Mouse (Mus musculus) gastrocnemius, adult 8-10 months (tissue): ENCODE data around the gene Rhbdd1. TPM values are rescaled to one million over a fixed set of nuclear protein-coding genes. Genes with fewer than 3 reads are reported as not detected.
A peak's percentile ranks its signal among the peaks of the same experiment; 100 is the strongest.

ENCODE experiments used
- DNase-seq, 2 experiments: peaks; one replicate each; pipeline ENCODE4 v3.0.0; 2022; ENCODE audit warnings: low spot score in 2 of 2
- total RNA-seq, 4 experiments: library from RNA; stranded (reverse); gene quantifications; 2 replicates each; pipeline ENCODE4 v1.2.4; 2022

The Rhbdd1 gene
- total RNA-seq, 4 experiments from 2014 or later: 7.6 to 8.7 (median 8.0) TPM

DNA sequence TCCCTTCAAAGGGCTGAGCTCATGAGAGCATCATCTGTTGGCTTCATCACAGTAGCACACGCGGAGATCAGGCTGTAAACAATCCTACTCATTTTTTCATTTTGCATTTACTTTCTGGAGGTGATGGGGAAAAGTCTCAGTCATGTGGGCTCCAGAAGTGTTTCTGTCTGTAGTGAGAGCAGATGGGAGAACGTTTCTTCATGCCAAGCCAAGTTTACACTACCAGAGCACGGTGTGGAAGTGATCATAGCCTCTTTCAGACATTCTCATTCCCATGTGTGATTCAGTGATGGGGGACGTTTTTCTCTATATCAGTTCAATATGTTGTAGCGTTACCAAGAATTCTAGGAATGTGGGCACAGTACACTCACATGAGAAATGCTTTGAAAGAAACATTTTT, 45.9 kb downstream of the Rhbdd1 start:
- no peak for DNase-seq

DNA sequence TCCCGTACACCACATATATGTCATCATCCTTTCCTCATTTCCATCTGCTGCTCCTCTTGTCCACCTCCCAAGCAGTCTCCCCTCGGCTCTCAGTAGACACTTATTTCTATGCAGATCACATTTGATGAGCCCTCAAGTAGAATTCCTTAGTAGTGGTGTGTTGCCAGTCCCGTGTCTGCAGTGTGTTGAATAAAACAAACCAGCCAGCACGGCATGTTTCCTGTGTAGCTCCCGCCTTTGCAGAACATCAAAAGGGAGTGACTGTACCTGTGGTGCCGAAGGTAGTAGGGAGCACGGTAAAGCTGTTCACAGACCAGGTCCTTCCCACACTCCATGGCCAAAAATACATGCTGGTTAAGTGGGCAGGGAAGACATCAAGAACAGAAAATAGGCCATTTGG, 47.8 kb downstream of the Rhbdd1 start:
- no peak for DNase-seq

DNA sequence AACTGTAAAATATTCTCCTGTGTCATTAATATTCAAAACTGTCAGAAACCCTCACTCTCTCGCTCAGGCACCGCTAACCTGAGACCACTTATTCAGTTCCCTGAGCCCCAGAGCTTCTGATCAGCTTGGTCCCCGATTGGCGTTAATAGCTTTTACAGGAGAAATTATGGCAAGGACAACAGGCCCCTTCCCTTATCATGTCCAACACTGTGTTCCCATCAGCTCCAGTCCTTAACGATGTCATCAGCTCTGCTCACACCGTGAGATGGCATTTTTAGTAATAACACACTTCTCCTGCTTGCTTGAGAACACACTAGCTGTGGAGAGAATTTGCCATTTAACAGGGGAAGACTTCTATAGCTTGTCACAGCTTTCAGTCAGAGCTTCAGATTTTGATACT, 48.2 kb downstream of the Rhbdd1 start:
- no peak for DNase-seq

DNA sequence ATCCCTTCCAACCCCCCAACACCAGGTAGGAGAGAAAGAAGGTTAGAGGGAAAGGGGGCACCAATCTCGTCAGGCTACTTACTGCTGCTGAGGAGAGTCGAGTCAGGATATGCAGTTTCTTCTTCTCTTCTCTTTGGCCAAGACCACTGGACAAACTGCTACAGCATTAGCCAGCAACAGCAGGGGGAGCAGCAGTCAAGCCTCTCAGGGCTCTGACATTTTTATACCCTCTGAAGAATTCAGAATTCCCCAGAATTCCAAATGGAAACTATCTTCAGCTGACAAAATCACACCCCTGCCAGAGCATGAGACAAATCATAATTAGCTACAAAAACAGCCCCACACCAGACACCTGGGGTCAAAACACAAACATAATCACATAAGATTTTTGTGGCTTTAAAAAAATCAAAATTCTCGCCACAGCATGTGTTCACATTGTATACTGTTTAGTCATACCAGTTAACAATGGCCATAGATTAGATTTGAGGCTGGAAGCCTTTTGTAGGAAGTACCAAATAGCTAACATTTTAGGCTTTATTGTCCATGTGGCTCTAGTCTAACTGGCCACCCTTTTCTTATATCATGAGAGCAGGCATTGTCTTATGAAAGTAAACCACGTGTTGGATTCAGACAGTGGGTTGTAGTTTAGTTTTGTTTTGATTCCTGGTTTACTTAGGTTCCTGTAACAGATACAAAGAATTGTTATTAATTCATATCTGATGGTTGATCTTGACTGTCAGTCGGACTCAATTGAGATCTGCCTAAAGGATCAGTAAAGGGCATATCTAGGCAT, 55.6 kb downstream of the Rhbdd1 start:
- no peak for DNase-seq

DNA sequence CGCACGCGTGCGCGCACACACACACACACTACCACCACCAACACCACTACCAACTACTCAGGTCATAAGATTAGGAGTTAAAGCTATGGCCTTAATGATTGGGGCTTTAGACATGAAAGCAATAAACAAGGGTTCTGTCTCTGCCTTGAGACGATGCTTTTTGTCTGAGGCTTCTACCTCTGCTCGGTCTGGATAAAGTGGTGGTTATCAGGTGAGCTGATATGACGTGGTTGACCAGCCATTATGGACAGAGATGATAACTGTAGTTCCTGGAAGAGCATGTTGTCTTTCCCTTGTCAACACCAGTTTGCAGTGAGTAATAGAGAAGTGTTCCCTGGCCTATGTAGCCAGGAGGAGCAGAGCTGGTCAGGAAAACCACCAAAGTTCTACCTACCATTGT, 57.7 kb downstream of the Rhbdd1 start:
- no peak for DNase-seq

DNA sequence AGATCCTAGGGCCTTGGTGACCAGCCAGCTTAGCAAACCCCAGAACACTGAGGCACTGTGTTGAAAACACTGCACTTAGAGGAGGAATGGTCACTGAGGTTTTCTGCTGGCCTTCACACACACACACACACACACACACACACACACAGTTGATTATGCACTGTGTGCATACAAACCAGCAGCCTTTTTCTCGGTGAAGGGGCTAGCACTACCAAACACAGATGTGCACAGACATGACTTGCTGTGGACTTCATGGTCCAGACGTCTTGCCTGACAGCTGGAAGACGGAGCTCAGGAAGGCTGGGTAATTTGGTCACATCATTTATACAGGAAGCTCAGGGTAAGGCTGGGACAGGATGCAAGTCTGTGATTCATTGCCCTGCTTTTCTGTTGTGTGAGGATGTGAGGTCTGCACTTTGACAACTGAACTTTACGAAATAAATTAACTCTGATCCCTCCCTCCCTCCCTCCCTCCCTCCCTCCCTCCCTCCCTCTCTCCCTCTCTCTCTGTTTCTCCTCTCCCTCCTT, 58.6 kb downstream of the Rhbdd1 start:
- DNase-seq: no peak

DNA sequence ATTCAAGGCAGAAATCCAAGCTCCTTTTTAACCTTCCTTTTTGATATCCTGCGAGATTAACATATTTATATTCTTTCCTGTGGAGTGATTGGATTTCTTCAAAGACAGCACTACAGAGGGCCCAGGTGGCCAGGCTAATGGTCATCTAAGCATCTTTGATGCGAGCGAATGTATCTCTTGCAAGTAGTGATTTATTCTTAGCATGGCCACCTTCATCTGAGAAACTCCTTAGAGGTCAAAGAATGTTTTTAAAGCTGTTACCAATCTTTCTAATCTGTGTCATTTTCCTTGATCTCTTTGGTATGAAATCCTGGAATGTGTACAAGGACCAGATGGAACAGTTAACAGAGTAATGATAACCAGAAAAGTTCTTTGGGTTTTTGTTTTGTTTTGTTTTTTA, 59.2 kb downstream of the Rhbdd1 start:
- no peak for DNase-seq

DNA sequence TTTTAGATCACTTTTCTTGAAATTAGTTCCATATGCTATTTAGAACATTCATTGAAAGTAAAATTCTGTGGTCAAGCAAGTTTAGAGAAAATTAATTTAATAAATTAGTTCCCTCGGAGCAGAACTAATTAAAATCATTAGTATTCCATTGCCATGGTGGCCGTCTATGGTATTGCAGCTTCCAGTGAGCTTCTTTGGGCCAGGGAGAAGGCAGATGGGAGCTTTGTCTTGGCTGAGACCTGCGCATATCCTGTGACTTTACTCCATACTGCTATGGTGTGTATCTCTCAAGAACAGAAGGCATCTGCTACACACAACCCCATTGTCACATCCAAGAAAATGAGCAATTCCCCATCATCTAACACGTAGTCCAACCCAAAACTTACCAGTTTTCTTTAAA, 65.7 kb downstream of the Rhbdd1 start:
- DNase-seq: no peak

DNA sequence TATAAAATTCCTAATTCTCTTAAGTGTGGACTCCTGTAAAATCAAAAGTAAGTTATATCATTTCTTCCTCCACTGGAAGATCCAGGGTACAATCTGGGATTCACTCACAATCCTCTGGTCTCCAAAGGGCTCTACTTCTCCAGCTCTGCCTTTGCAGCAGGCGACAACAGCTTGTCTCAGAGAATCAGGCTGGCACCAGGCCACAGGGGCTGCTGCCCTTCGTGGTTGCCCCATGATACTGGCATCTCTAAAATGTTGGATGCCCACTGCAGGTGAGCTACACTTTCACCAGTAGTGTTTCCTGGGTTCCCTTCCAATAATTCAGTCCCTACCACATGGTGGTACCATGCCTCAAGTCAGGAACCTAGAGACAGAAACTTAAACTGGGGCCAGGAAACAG, 67.9 kb downstream of the Rhbdd1 start:
- DNase-seq: no peak

DNA sequence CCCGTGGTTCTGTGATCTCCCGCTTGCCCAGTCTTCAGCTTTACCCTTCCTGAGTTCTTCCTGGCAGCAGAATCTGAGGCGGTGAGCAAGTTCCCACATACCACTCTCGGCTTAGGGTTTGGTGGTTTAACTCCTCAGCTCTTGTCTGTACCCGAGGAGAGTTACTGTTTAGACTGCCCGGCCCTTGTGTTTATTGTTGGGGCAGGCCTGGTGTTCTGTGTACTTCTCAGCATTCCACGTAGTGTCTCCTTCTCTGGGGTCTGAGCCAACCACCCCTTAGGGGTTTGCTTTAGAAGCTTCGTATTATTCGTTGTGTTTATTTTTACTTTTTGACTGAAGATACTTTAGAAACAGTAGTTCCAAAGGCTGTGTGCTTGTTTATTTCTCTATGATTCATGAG, 68.8 kb downstream of the Rhbdd1 start:
- DNase-seq: no peak

DNA sequence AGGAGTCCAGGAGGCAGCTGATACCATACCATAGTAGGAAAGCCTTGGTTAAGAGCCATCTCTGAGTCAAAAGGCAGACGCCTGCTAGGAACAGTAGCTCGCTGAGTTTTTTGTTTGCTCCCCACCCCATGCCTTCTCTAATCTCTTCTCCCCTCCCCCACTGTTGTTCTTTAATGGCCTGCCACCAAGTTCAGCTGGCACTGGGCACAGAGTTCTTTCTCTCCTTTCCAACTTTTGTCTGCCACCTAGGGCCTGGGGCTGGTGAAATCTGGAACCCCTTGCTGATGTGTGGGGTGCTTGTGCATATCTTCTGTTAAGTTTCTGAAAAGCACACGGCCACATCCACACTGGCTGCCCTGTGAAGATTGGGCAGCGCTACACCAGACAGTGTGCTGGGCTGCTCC, 69.6 kb downstream of the Rhbdd1 start:
- no peak for DNase-seq

DNA sequence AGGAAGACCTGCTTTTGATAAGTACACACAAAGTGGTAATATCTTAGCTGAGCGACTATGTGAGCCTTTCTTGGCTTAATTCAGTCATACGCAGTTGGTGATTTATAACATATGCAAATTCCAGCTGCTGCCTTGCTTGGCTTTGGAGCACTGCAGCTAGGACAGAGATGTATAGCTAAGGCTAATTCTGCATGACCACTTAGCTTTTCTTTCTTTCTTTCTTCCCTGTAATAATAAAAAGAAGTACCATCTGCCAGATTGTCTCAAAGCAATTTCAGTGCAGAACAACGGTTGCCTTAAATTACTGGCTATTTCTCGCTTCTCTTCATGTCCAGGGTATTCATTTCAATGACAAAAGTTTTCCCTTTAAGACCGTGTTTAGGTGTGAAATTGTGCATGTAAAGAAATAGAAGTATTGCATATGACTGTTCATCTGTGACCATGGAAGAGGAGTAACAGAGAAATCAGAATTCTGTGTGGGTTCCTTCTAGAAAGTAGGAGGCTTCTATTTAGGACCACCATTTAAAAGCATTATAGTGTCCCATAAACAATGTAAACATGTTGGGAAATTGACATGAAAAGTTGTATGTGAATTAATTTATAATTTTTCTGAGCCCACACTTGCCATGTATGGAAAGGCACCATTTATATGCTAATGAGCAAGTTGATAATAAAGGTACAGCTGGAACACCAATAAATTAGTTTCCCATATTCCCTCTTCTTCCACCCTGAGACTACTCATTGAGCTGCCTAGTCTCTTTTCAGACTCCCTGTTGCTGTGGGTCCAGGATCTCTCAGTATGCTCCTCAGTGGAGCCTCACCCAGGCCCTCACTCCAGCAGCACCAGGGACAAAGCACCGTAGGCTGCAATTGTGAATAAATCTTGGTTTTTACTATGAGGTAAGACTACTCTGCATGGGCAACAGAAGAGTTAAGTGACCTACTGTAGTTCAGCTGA, 70.8 kb downstream of the Rhbdd1 start:
- no peak for DNase-seq

DNA sequence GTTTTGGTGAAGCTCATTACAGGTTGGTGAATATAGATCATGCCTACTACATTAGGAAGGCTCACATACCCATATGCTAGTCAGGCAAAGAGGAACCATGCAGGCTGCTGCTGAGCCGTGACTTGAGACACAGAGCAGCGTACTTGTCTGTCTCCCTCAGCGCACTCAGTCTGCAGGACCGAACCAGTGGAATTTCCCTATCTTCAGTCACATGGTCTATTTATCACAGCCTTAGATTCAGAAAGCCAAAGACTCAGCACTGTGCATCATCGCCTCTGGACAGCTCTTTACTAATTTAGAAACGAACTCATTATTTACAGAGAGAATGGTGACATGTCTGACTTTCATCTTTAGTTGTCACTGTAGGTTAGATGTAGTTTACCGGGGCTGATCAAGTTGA, 73.1 kb downstream of the Rhbdd1 start:
- no peak for DNase-seq

DNA sequence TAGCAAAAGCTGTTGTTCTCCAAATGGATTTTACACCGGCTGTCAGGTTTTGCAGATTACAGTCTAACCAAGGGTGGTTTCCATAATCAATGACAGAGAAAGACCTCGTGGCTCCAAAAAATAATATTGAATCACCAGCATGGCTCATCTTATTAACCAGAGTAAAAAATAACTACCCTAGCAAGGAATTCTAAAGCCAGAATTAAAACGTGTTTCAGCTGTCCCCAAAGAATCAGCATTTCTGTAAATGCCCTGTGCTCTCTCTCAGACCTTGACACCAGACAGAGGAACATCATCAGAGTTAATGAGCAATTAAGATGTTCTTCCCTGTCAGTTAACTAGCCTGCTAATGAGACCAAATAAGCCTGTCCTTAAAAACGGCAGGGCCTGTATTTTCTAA, 79.1 kb downstream of the Rhbdd1 start:
- no peak for DNase-seq

DNA sequence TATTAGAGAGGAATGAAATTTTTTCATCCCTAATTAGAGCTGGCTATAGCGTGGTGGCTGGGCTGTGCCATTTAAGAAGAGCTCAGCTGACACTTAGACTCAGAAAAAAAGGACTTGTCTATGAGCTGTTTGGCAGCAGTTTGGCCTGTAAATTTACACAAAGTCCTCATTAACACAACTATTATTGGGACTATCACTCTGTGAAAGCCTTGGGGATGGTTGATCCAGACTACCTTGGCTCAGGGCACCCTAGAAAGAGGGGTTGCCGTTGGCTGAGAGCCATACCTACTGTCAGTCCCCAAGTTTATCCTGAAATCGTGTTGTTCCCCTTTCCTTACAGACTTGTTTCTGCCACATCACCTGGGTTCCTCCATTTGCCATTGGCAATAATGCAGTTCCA, 91.5 kb downstream of the Rhbdd1 start:
- no peak for DNase-seq

DNA sequence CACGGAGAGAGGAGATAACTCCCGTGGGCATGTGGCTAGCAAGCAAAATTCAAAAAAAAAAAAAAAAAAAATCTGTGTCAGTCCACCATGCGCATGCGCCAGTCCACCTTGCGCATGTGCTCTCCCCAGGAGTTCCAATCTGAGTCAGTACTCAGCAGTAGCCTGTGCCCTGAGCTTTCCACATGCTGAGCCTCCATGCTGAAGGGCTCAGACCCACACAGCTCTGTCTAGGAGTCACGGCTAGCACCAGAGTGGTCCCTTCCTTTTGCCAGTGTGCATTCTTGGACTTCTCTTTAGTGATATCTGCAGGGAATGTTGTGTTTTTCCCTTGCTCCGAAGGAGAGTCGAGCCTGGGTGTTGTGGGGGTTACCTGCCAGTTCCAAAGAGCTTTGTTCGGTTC, 93.0 kb downstream of the Rhbdd1 start:
- DNase-seq: peak in 1 of 2 experiments; percentile 1

DNA sequence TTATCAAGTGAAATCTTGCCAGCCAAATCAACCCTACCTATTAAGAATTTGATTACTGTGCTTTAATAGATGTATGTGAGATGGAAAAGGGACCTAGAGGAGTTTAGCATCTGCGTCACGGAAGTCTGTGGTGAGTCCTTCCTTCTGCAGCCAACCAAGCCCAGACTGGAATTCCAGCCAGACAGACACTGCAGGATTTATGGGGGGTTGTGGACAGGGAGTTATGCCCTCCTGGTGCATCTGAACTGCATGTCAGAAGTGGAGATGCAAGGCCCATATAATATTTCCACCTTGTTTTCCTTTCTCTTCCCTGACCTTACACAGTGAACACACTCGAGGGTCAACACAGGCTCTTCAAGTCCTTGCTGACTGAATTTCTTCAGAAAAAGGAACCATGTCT, 94.3 kb downstream of the Rhbdd1 start:
- peak in 1 of 2 experiments; percentile 1 for DNase-seq

DNA sequence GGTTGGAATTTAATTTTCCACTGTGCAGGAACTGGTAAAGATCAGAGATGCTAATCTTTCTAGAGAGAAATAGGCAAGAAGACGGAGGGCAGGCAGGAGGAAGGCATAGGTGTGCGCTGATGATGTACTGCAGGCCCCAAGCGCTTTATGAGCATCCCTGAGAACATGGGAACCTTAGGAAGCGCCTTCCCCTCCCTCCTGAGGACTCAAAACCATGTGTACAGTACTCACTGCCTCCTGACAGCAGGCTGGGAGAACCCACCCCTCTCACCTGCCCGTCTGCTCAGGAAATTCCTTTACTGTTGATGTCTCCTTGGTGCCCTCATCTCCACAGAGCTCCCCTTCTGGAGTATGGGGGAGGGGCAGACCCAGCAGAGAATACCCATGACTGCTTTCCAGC, 95.3 kb downstream of the Rhbdd1 start:
- DNase-seq: no peak

DNA sequence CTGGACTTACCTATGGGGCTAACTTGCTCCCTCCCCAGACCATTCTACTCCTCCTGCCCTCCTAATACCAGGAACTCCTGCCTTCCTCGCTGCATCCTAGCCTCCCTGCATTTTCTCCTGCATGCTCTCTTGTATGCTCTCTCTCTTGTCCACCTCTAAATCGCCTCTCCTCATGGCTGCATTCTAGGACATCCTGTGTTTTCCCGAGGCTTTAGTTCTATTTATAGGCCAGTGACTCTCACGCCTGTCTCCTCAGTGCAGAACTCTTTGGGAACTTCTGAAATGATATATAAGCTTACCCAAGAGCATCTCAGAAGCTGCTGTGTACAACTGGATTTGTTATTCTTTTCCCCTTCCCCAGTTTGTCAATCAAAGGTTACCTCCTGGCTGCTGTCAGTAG, 95.8 kb downstream of the Rhbdd1 start:
- no peak for DNase-seq

DNA sequence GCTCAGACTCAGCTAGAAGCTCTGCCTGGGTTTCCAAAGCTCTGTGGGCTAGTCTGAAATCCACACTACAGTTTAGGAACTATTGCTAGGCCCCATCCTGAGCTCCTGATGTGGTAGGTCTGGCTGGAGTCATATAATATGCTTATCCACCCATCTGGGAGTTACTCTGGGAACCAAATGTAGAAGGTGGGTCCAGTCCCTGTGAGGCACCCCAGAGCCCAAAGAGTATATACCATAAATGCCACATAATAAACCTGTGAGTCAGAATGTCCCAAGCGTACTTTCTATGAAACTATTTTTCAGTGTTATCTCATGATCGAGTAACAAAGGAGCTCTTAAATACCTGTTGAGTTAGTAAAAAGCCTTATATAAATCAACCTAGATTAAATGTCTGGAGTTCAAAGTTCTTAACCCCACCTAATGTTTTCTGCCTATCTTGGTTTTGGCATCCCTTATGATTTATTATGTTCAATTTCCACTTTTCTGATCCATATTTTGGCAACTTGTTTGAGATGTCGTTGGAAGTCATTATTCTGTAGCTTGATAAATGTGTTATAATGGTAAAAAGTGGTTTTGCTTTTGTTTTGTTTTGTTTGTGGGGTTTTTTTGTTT, 98.3 kb downstream of the Rhbdd1 start:
- DNase-seq: no peak

DNA sequence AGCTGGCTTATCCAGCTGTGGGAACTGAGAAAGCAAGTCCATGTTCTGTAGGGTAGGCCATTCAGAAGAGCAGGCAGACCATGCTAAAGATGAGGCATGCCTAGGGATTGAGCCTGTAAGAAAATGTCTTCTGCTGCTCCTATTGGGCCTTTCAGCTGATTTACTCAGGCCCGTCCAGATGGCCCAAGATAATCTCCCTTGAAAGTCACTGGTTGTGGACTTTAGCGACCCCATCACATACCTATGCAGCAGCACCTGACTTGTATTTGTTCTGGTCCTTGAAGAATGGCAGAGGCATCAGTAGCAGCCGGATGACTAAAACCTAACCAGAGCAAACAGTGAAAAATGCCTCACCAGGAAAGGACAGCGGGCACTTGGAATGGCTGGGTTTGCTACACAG, 99.4 kb downstream of the Rhbdd1 start:
- no peak for DNase-seq

DNA sequence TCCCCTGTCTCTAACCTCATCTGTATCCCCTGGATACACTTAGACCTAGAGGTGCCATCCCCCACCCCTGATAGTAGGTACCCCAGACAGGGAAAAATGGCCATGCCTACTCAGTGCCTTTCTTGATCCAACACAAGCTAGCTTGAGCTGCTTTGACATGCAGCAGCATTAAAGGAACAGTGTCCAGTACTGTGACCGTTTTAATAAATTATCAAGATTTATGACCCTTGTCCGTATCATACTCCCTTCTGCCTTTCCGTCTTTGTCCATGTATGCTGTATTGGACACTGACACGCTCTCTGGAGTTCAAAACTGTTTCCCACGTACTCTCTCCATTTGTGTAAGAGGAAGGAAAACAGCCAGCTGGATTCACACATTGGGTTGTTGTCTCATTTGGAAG, 111.5 kb downstream of the Rhbdd1 start:
- no peak for DNase-seq
